Mouse (Mus musculus) central nervous system, embryonic 14 days (tissue): ENCODE data around the gene C130032M10Rik. TPM values are rescaled to one million over a fixed set of nuclear protein-coding genes. Genes with fewer than 3 reads are reported as not detected.

ENCODE experiments used
- polyA plus RNA-seq: library from polyadenylated mRNA; depleted of rRNA; stranded (reverse); fragments of >200 nt; gene quantifications from 2 replicates; pipeline ENCODE4 v1.2.3, GENCODE M21; 2012; rRNA removed

Gene C130032M10Rik
- polyA plus RNA-seq, result 0.25 TPM in 1 of 2 replicates, not detected in the other

GRCm38 (mm10) chr9:114515364-114515763 lies at the start of gene C130032M10Rik:
Gene C130032M10Rik, plus strand, starts transcription at chr9:114515697.

GRCm38 (mm10) chr9:114504816-114505215 lies 10.7 kb upstream of the C130032M10Rik start, which contains the start of gene Ccr4:
Gene Ccr4, minus strand, starts transcription at chr9:114504916.

GRCm38 (mm10) chr9:114563761-114564606 lies 48.5 kb downstream of the C130032M10Rik start, which contains the start of gene Trim71:
Gene Trim71, minus strand, starts transcription at chr9:114564369.

Other genes with a start within 250 kb of the C130032M10Rik start
- gene Bcl2a1c, start 185.6 kb upstream of the C130032M10Rik start, polyA plus RNA-seq, result not detected in 2 replicates
- 39.0 and 84.5 TPM in 2 replicates for gene Crtap, start 125.0 kb upstream of the C130032M10Rik start, polyA plus RNA-seq
- 20.8 and 23.8 TPM in 2 replicates for gene Glb1, start 114.6 kb upstream of the C130032M10Rik start, polyA plus RNA-seq
- 2.8 and 3.6 TPM in 2 replicates for gene Tmppe, start 114.6 kb upstream of the C130032M10Rik start, polyA plus RNA-seq
- gene Ccr4, start 10.8 kb upstream of the C130032M10Rik start, polyA plus RNA-seq, result 0.19 TPM in 1 of 2 replicates, not detected in the other
- 0.16 and 0.30 TPM in 2 replicates for gene Trim71, start 48.7 kb downstream of the C130032M10Rik start, polyA plus RNA-seq
- 73.7 and 78.1 TPM in 2 replicates for gene Cnot10, start 124.5 kb downstream of the C130032M10Rik start, polyA plus RNA-seq
- gene Dync1li1, start 173.1 kb downstream of the C130032M10Rik start, polyA plus RNA-seq, result 71.6 and 71.9 TPM in 2 replicates
- gene Cmtm6, start 215.4 kb downstream of the C130032M10Rik start, polyA plus RNA-seq, result 15.3 and 15.7 TPM in 2 replicates